Mouse (Mus musculus) G1E (cell line): ENCODE results near the gene Pik3r1.

Experiments used
- CTCF ChIP-seq: IDR thresholded peaks from 2 replicates; pipeline ENCODE4 v1.5.1; 2012; ENCODE audit warnings: low read depth, low read length, inconsistent platforms, mixed read lengths
- GATA1 ChIP-seq: IDR thresholded peaks from 2 replicates; pipeline ENCODE4 v1.6.1; 2012; ENCODE audit warnings: borderline replicate concordance, low read length, inconsistent platforms, mixed read lengths
- TAL1 ChIP-seq: conservative IDR thresholded peaks from 2 replicates; pipeline ENCODE4 v1.6.1; 2012; ENCODE audit warnings: low read depth, low read length, inconsistent platforms, mixed read lengths

- TF ChIP-seq CTCF (no peak), GATA1 (no peak), TAL1 (no peak)
These were observed 41.1 kb downstream of the Pik3r1 start for GRCm38 (mm10) chr13:101726922-101727321.
